Mouse (Mus musculus) heart, adult 10 weeks (tissue): ENCODE data around the gene Vmn2r25. TPM values are rescaled to one million over a fixed set of nuclear protein-coding genes. Genes with fewer than 3 reads are reported as not detected.

ENCODE experiments used
- polyA plus RNA-seq: library from polyadenylated mRNA; stranded (reverse); fragments of 350-450 nt; fragmentation: Illumina TruSeq; extraction: RNeasy Lipid Tissue Mini Kit (QIAGEN cat#74804); gene quantifications from one replicate; pipeline ENCODE4 v1.2.3, GENCODE M21; 2014; ENCODE audit warnings: low read depth, low replicate concordance

Gene Vmn2r25
- not detected for polyA plus RNA-seq

DNA sequence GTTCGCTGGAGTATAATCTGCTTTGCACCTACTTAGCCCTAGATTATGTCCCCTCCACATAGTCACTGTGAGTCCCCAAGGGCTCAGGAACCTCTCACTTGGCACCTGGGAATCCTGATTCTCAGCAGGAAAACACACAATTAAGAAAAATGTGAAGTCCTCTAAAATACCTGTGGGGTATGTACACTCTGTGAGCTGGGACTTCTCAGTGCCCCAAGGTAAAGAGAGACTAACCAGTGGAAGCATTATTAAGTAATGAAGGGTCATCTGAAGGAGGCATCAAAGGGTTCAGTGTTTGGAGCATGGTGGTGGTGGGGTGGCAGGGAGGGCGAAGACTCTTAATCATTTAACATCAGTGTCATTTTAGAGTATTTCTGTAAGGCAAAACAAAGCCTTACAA is at the start of gene Vmn2r25:
Gene Vmn2r25 (minus strand): TSS at position 101 of the 400 bp plus-strand sequence.

DNA sequence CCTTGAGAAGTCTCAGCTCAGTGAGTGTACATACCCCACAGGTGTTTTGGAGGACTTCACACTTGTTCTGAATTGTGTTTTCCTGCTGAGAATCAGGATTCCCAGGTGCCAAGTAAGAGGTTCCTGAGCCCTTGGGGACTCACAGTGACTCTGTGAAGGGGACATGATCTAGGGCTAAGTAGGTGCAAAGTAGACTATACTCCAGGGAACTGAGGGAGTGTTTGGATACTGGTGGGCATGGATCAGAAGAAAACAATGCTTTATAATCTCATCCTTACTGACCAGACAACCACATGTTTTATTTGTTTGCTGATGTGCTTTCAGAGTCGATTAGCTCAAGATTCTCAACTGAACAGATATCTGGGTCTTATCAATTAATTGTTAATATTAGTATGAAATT is 74.7 kb downstream of the Vmn2r25 start, which contains the start of gene Vmn2r24:
Gene Vmn2r24 (plus strand): TSS at position 301 of the 400 bp plus-strand sequence.

Other genes starting within 250 kb of the Vmn2r25 start
- gene Vmn2r22, start 202.7 kb downstream of the Vmn2r25 start, polyA plus RNA-seq, result not detected
- gene Vmn2r23, start 150.8 kb downstream of the Vmn2r25 start, polyA plus RNA-seq, result not detected
- not detected for gene Vmn2r24, start 74.6 kb downstream of the Vmn2r25 start, polyA plus RNA-seq
- gene Vmn2r26, start 171.1 kb upstream of the Vmn2r25 start, polyA plus RNA-seq, result not detected